Mouse (Mus musculus): ENCODE measurements at regions not wholly inside any gene's neighbourhood (a gene's known extent, or its start where the extent isn't known, plus 50 kb on each side); places are given as distances from the start of the nearest gene placed in this dataset.

DNA sequence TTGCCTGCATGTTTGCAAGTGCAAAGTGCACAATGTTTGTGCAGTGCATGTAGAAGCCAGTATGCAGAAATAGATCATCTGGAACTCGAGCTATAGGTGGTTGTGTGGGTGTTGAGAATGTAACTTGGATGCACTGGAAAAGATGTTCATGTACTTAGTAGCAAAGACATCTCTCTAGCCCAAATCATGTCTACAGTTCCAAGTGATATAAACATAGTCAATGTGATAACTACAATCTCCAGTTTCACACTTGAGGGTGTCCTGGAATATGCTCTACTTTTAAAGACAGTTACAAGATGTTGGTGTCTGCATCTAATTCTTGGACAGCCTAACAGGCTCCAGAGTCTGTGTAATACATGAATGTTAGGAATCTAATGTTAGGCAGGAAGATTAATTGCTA is 657.4 kb downstream of the Nsun3 start:
- DNase-seq (ENCODE audit: low spot score) = no peak

GRCm38 (mm10) chr16:62128147-62128546 is 658.5 kb downstream of the Nsun3 start:
- no peak for DNase-seq (ENCODE audit: low spot score)

DNA sequence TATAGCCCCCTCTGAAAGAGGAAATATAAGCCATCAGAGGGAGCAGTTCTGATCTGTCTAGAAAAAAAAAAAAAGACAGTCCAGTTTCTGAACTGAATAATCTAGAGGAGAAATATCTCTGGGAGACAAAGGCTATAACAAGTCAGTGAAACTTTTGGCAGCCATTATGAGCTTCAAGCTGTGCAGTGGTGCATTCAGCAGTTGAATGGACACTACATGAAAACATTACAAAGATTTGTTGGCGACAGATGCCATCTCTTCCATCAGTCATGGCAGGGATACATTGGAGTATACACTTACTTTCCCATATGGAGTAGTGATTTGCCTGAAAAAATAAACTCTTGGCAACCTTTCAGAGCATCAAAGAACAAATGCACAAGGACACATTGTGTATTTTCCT is 660.8 kb downstream of the Nsun3 start:
- peak; percentile 1 for DNase-seq (ENCODE audit: low spot score)
